Mouse (Mus musculus) forebrain, embryonic 14.5 days (tissue): Measurements from ENCODE around the gene Mettl25. TPM values are rescaled to one million over a fixed set of nuclear protein-coding genes. Genes with fewer than 3 reads are reported as not detected.

ENCODE experiments used
- ATAC-seq: fragments of 200-750 bp; cut with Nextera tagmentation; 2 replicates; pipeline ENCODE4 v1.8.0; 2017; ENCODE audit warnings: mild to moderate bottlenecking, moderate library complexity
- DNase-seq: peaks from one replicate; pipeline ENCODE4 v3.0.0-alpha.2; 2015; ENCODE audit warnings: low spot score
- H3K27ac ChIP-seq: fragments of 300-500 bp; sonication (generic); 2 replicates; pipeline ENCODE4 v1.5.1; 2014; ENCODE audit warnings: low read depth, mild to moderate bottlenecking, control low read depth, low read length, moderate library complexity
- H3K27me3 ChIP-seq: fragments of 300-500 bp; sonication (generic); replicated peaks from 2 replicates; pipeline ENCODE4 v1.6.1; 2014; ENCODE audit warnings: low read length, control low read depth, mixed read lengths; ENCODE audit not compliant: control insufficient read depth, insufficient read depth
- H3K36me3 ChIP-seq: fragments of 300-500 bp; sonication (generic); 2 replicates; pipeline ENCODE4 v1.6.1; 2014; ENCODE audit warnings: low read length, control low read depth; ENCODE audit not compliant: control insufficient read depth, insufficient read depth
- H3K4me1 ChIP-seq: fragments of 300-500 bp; sonication (generic); 2 replicates; pipeline ENCODE4 v1.6.1; 2014; ENCODE audit warnings: antibody characterized with exemption, low read length, control low read depth; ENCODE audit not compliant: control insufficient read depth, insufficient read depth
- H3K4me2 ChIP-seq: fragments of 300-500 bp; sonication (generic); 2 replicates; pipeline ENCODE4 v1.6.1; 2014; ENCODE audit warnings: mild to moderate bottlenecking, control low read depth, low read length
- H3K4me3 ChIP-seq: fragments of 300-500 bp; sonication (generic); 2 replicates; pipeline ENCODE4 v1.5.1; 2014; ENCODE audit warnings: low read depth, low read length, control low read depth
- H3K9ac ChIP-seq: fragments of 300-500 bp; sonication (generic); 2 replicates; pipeline ENCODE4 v1.6.1; 2014; ENCODE audit warnings: mild to moderate bottlenecking, low read length, control low read depth, moderate library complexity
- H3K9me3 ChIP-seq: fragments of 300-500 bp; sonication (generic); replicated peaks from 2 replicates; pipeline ENCODE4 v1.6.1; 2016; ENCODE audit warnings: low read length, control low read depth, mixed read lengths; ENCODE audit not compliant: control insufficient read depth
- WGBS: fragments of 180-500 bp; shearing (Covaris S2); extraction: QIAGEN DNeasy Blood & Tissue Kit; methylation state at CpG from one replicate; pipeline ENCODE4 v1.1.7; 2014; 5-methylcytosine and 5-hydroxymethylcytosine counted together
- polyA plus RNA-seq: library from polyadenylated mRNA; unstranded; fragments of >200 nt; fragmentation: Nextera tagmentation; extraction: Ambion mirVana; gene quantifications from 2 replicates; pipeline ENCODE4 v1.2.1, GENCODE M21; 2014

Mettl25 gene
- 14.5 and 16.1 TPM in 2 replicates for polyA plus RNA-seq

DNA sequence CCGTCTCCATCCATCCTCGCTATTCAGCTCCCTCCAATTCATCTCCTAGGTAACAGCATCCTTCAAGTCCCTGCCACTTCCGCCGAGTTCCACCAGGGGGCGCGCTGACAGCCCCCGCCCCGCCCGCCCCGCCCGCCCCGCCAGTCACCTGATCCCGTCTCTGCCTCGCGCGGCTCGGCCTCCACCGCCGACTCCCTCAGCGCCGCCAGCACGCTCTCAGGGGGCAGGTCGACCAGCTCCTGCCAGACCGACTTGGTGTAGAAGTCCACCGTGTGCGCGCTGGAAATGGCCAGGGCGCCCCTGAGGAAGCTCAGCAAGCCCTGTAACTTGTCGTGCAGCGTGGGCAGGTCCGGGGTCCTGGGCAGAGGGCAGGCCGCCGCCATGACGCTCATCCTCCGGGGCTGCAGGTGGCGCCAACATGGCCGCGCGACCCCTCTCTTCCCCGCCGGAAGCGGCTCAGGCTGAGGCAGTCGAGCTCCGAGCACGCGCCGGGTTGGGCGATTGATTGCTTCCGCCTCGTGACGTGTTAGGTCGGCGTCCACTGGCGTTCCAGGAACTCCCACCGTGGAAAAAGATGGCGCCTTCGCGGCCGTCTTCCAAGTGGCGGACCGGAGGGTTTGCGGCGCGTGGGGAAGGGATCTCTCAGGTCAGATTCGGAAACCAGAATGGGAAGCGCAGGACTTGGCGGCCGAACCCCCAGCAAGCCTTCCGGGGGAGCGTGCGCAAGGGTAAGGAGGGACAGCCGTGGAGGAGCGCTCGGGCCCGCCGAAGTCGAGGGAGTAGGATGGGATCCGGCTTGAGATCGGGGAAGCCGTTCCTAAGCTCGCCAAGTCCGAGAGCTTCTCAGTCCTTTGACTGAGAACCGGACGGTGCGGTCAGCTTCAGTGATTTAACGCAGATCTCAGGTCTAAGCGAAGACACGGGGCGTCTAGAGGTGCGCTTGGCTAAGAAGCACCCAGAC, at the start of gene Mettl25, which contains the start of gene Ccdc59:
Mettl25 (minus strand) TSS at position 453 of the 961 bp plus-strand sequence.
Ccdc59 (plus strand) TSS at position 140 of the 961 bp plus-strand sequence.
- under 1% methylated on average over 89 of the region's 90 CpGs for WGBS
- H3K4me2 ChIP-seq: peak within 1 kb of the TSS; percentile 72

DNA sequence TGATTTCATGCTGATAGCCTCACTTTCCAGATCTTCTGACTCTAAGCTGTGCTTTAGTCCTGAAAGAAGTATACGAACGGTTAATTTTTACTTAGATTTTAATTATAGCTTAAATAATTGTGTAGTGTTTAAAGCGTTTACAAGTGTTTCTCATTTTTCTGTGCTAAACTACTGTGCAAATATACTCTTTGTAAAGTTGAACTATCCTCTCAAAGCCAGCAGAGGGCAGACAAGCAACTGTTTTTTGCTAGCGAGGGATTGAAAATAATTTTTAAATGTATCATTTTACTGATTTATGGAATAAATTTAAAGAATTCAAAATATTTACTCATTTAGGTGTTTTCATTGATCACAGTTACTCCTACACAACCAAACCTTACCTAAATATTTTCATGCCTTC, 26.1 kb upstream of the Mettl25 start:
- Histone ChIP-seq H3K4me1 (no peaks in the 10 kb centered on the region), H3K9me3 (no peaks in the 10 kb centered on the region), H3K36me3 (no peaks in the 10 kb centered on the region), H3K4me2 (no peak overlapping the region), H3K27ac (no peak overlapping the region), H3K9ac (no peak overlapping the region), H3K4me3 (no peak overlapping the region), H3K27me3 (no peaks in the 10 kb centered on the region)
- 40% methylated on average over 4 of the region's 4 CpGs for WGBS
- ATAC-seq: 0 out of 2 replicates have a peak, but pooled peaks have one; percentile 50
- DNase-seq: peak; percentile 73

More for the DNA sequence above, at the start of gene Mettl25, which contains the start of gene Ccdc59:
- DNase-seq: peak; percentile 98
- H3K27me3 ChIP-seq: no peaks in the 10 kb centered on the region
- peaks cover 32% of the 10 kb centered on the region for H3K36me3 ChIP-seq
- peak; percentile 98 for ATAC-seq
- peak within 1 kb of the TSS; percentile 94 for H3K27ac ChIP-seq
- H3K4me3 ChIP-seq: peak within 1 kb of the TSS; percentile 60
- peak within 1 kb of the TSS; percentile 78 for H3K9ac ChIP-seq
- H3K4me1 ChIP-seq: peaks cover 11% of the 10 kb centered on the region
- no peaks in the 10 kb centered on the region for H3K9me3 ChIP-seq

DNA sequence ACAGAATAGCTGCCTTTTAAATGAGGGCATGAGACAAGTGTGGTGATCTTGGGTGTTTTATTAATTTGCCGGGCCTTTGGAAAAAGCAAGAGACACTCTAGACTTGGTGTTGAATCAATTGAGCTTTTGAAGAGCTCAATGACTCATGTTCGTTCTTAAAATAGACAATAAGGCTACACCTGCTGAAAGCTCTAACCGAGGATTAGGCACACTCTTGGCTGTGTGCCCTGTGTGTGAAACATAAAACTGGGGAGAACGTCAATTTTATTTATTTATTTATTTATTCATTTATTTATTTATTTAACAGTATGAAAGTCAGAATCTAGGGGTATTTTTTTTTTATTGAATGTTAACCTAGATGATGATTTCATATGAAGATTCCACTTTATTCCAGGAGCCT, 10.0 kb upstream of the Mettl25 start:
- WGBS: 66% methylated on average over 4 of the region's 4 CpGs
- no peak overlapping the region for H3K4me2 ChIP-seq

DNA sequence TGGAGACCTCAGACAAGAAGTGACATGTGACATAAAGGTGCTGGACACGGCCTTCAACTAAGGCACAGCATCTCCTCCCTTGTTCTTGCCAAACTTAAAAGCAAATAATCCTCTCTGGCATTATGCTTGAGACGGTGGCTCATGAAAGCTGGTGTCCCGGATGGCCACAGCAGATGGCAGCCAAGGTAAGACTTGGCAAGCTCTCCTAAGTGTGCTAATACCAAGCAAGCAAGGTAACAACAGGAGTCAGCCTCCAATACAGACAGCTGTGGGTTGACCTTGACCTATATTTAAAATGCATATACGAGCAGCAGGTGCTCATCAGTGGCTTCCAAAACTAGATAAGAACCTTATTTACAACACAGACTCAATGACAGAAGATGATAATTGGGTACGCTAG, 9.1 kb upstream of the Mettl25 start:
- DNase-seq: no peak
- WGBS: 86% methylated on average over 5 of the region's 5 CpGs
- no peaks in the 10 kb centered on the region for H3K4me1 ChIP-seq
- no peaks in the 10 kb centered on the region for H3K27me3 ChIP-seq
- no peak for ATAC-seq
- H3K36me3 ChIP-seq: peaks cover 47% of the 10 kb centered on the region
- H3K4me3 ChIP-seq: no peak overlapping the region
- H3K9ac ChIP-seq: no peak overlapping the region
- no peak overlapping the region for H3K27ac ChIP-seq
- H3K9me3 ChIP-seq: no peaks in the 10 kb centered on the region
- no peak overlapping the region for H3K4me2 ChIP-seq

More for the DNA sequence above, 10.0 kb upstream of the Mettl25 start:
- no peak overlapping the region for H3K4me3 ChIP-seq
- DNase-seq: no peak
- H3K9ac ChIP-seq: no peak overlapping the region
- H3K36me3 ChIP-seq: peaks cover 38% of the 10 kb centered on the region
- no peak overlapping the region for H3K27ac ChIP-seq
- ATAC-seq: no peak
- no peaks in the 10 kb centered on the region for H3K27me3 ChIP-seq
- no peaks in the 10 kb centered on the region for H3K4me1 ChIP-seq
- no peaks in the 10 kb centered on the region for H3K9me3 ChIP-seq

DNA sequence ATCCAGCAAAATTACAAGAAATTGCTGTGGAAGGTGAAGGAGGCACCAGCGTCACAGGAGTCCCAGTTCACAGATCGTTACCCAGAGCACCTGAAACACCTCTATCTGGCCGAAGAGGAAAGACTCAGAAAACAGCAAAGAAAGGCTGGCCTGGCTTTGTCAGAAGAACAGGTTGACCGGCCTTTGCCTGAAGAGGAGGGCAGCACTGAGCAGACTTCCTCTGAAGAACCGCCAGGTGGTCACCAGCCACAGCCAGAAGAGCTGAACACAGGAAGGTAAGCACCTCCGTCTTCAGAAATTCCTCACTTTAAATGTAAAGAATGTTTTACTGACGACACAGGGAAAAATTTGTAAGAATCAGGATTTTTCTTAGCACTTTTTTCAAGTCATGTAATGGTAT, 1.4 kb upstream of the Mettl25 start:
- H3K27me3 ChIP-seq: no peaks in the 10 kb centered on the region
- DNase-seq (no peak), ATAC-seq (no peak)
- no peak overlapping the region for H3K9ac ChIP-seq
- H3K4me1 ChIP-seq: peaks cover 11% of the 10 kb centered on the region
- H3K27ac ChIP-seq: no peak overlapping the region
- peak overlapping the region; percentile 72 for H3K4me2 ChIP-seq
- H3K9me3 ChIP-seq: no peaks in the 10 kb centered on the region
- H3K36me3 ChIP-seq: peaks cover 42% of the 10 kb centered on the region
- peak overlapping the region; percentile 60; the same call in 1 of the 2 replicates for H3K4me3 ChIP-seq
- 77% methylated on average over 7 of the region's 7 CpGs for WGBS

DNA sequence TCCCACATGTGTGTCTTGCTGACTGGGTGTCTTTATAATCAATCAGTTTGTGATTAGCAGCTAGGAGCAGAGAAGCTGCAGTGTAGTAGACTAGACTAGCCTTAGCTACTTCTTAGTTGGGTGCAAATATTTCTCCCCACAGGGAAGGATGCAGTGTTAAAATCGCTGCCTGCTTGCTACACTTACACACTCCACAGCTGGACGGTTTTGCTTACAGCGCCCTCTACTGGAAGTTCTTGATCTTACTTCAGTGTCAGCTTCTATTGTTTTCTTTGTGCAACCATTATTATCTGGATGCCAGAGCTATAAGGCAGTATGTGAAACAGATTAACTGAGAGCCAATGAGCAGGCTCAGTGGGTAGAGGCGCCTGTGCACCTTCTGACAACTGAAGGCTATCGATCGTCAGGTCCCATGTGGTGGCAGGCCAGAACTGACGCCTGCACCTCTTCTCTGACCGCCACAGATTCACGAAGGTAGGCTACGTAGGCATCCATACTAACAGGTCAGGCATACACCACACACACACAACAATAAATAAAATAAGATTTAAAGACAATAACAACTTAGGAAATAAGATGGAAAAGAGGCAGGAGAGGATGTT, 6.5 kb downstream of the Mettl25 start:
- Histone ChIP-seq H3K27me3 (no peaks in the 10 kb centered on the region), H3K9me3 (no peaks in the 10 kb centered on the region), H3K27ac (no peak overlapping the region), H3K4me1 (no peaks in the 10 kb centered on the region), H3K36me3 (no peaks in the 10 kb centered on the region; the same call in 1 of the 2 replicates), H3K4me3 (no peak overlapping the region), H3K9ac (no peak overlapping the region), H3K4me2 (no peak overlapping the region)
- ATAC-seq: peak; percentile 50
- 64% methylated on average over 10 of the region's 10 CpGs for WGBS
- DNase-seq: peak; percentile 56

DNA sequence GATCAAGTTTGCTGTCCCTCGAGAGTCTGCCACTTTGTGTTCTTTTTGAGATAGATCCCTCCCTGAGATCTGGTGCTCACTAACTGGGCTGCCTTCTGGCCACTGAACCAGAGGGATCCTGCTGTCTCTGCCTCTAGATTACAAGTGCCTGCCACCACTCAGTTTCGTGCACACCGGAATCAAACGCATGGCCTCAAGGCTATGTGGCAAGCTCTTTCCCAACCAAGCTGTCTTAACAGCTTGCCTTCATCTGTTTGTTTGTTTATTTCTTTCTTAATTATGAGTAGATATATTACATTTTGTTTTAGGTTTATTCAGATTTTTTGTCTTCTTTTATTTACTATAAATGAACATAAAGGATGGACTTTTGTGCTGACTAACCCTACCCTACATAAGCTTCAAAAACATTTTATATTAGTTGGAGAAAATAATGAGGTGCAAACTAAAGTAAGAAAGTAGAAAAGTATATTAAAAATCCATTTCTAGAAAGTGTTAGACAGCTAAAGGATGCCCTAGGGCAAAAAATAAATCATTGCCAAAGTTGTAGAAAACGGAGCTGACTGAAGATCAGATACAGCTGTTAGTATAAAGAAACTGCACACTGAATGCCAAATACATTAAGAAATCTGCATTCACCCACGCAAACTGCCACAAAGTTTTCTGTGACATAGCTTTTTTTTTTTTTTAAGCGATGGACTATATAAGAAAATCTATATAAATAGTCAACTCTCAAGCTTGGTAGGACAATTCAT, 34.7 kb downstream of the Mettl25 start:
- Histone ChIP-seq H3K27me3 (no peaks in the 10 kb centered on the region), H3K27ac (no peak overlapping the region), H3K4me2 (no peak overlapping the region), H3K4me1 (no peaks in the 10 kb centered on the region), H3K4me3 (no peak overlapping the region), H3K9ac (no peak overlapping the region), H3K36me3 (no peaks in the 10 kb centered on the region), H3K9me3 (no peaks in the 10 kb centered on the region)
- ATAC-seq (no peak), DNase-seq (no peak)
- 92% methylated on average over 7 of the region's 7 CpGs for WGBS

DNA sequence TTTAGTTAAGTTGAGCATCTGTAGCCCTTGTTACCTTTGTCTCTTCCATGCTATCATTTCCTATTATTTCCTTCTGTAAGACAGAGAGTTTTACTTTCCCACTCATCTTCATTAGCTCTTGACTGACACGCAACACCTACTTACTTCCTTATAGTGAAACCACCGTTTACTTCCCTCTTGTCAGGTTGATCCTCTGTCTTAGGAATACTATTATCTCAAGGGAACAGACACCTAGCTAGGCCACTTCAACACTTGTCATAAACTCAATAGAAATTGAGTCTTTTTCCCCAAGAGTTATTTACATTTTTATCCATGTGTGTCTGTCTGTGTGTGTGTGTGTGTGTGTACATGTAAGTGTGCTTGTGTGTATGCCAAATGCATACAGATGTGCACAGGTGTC, 37.7 kb downstream of the Mettl25 start:
- Histone ChIP-seq H3K9ac (no peak overlapping the region), H3K4me3 (no peak overlapping the region), H3K9me3 (no peaks in the 10 kb centered on the region), H3K36me3 (no peaks in the 10 kb centered on the region), H3K4me1 (no peaks in the 10 kb centered on the region), H3K27ac (no peak overlapping the region), H3K27me3 (no peaks in the 10 kb centered on the region), H3K4me2 (no peak overlapping the region)
- no peak for ATAC-seq
- WGBS: 89% methylated on average over 2 of the region's 2 CpGs
- DNase-seq: no peak
